Mouse (Mus musculus): Measurements from ENCODE around the gene Zbtb44. TPM values are rescaled to one million over a fixed set of nuclear protein-coding genes. Genes with fewer than 3 reads are reported as not detected.

Gene Zbtb44
- polyA plus RNA-seq, 1 experiment = 40.7 TPM

DNA sequence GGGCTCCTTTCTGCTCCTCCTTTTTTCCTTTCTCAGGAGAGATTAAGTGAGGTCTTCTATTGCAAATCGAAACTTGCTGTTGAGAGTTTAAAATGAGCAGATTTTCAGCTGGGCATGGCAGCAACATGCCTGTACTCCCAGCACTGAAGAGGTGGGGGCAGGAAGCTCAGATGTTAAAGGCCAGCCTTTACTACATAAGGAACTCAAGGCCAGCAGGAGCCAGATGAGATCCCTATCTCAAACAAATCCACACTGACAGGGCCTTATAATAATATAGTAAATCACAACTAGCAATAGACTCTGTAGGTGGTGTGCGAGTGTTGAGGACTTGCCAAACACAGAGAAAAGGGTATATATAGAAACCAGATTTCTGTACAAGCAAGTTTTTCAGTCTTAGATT, 28.3 kb downstream of the Zbtb44 start:
- no peak overlapping the region for H3K4me3 ChIP-seq (ENCODE audit: control insufficient read depth, low read depth, low read length)
- H3K27me3 ChIP-seq (ENCODE audit: control insufficient read depth, insufficient read depth, low read length) = no peaks in the 10 kb centered on the region
- no peaks in the 10 kb centered on the region for H3K4me1 ChIP-seq (ENCODE audit: control insufficient read depth, insufficient read depth, low read length)
- H3K36me3 ChIP-seq (ENCODE audit: control insufficient read depth, insufficient read depth, low read length) = no peaks in the 10 kb centered on the region; the same call in 1 of the 2 replicates
- no peak overlapping the region for H3K27ac ChIP-seq (ENCODE audit: control insufficient read depth, insufficient read depth, low read depth, low read length)
- TF ChIP-seq CTCF (IDR thresholded peaks at IDR 0.05; ENCODE audit: control insufficient read depth, insufficient read depth, insufficient replicate concordance, low read depth, low read length) (no peak), POLR2A (IDR thresholded peaks at IDR 0.05; ENCODE audit: control insufficient read depth, low read depth, low read length) (no peak)

GRCm38 (mm10) chr9:31070706-31071105, 40.3 kb downstream of the Zbtb44 start:
- H3K36me3 ChIP-seq (ENCODE audit: control insufficient read depth, insufficient read depth, low read length) = no peaks in the 10 kb centered on the region; the same call in 1 of the 2 replicates
- TF ChIP-seq CTCF (IDR thresholded peaks at IDR 0.05; ENCODE audit: control insufficient read depth, insufficient read depth, insufficient replicate concordance, low read depth, low read length) = no peak
- TF ChIP-seq POLR2A (IDR thresholded peaks at IDR 0.05; ENCODE audit: control insufficient read depth, low read depth, low read length) = no peak
- H3K27ac ChIP-seq (ENCODE audit: control insufficient read depth, insufficient read depth, low read depth, low read length) = no peak overlapping the region
- H3K4me1 ChIP-seq (ENCODE audit: control insufficient read depth, insufficient read depth, low read length) = no peaks in the 10 kb centered on the region
- H3K4me3 ChIP-seq (ENCODE audit: control insufficient read depth, low read depth, low read length) = no peak overlapping the region
- no peaks in the 10 kb centered on the region for H3K27me3 ChIP-seq (ENCODE audit: control insufficient read depth, insufficient read depth, low read length)

- H3K4me1 ChIP-seq (ENCODE audit: control insufficient read depth, insufficient read depth, low read length) = no peaks in the 10 kb centered on the region
- TF ChIP-seq CTCF (IDR thresholded peaks at IDR 0.05; ENCODE audit: control insufficient read depth, insufficient read depth, insufficient replicate concordance, low read depth, low read length) (no peak), POLR2A (IDR thresholded peaks at IDR 0.05; ENCODE audit: control insufficient read depth, low read depth, low read length) (no peak)
- no peak overlapping the region for H3K4me3 ChIP-seq (ENCODE audit: control insufficient read depth, low read depth, low read length)
- no peak overlapping the region for H3K27ac ChIP-seq (ENCODE audit: control insufficient read depth, insufficient read depth, low read depth, low read length)
- H3K27me3 ChIP-seq (ENCODE audit: control insufficient read depth, insufficient read depth, low read length) = no peaks in the 10 kb centered on the region
- no peaks in the 10 kb centered on the region for H3K36me3 ChIP-seq (ENCODE audit: control insufficient read depth, insufficient read depth, low read length)
Measured at GRCm38 (mm10) chr9:31072256-31072655, 41.8 kb downstream of the Zbtb44 start.

DNA sequence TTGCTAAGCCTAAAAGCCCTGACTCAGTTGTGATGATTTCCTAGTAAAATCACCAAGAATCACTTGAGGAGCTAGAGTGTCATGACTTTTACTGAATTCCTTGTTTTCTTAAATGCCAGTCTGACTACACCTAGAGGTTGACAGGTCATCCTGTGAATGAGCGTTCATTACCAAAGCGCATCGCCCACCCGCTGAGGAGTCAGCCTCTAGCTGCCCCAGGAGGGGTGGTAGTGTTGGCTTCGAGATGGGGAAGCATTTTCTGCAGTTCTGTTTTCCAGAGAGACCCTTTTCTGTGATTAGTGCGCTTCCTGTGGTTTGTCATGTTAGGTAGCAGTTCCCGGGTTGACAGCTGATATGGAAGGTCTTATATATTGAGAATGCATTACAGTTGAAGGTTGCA, 43.4 kb downstream of the Zbtb44 start:
- TF ChIP-seq POLR2A (IDR thresholded peaks at IDR 0.05; ENCODE audit: control insufficient read depth, low read depth, low read length) (no peak), CTCF (IDR thresholded peaks at IDR 0.05; ENCODE audit: control insufficient read depth, insufficient read depth, insufficient replicate concordance, low read depth, low read length) (no peak)
- Histone ChIP-seq H3K4me1 (ENCODE audit: control insufficient read depth, insufficient read depth, low read length) (no peaks in the 10 kb centered on the region), H3K27me3 (ENCODE audit: control insufficient read depth, insufficient read depth, low read length) (no peaks in the 10 kb centered on the region), H3K4me3 (ENCODE audit: control insufficient read depth, low read depth, low read length) (no peak overlapping the region), H3K27ac (ENCODE audit: control insufficient read depth, insufficient read depth, low read depth, low read length) (no peak overlapping the region), H3K36me3 (ENCODE audit: control insufficient read depth, insufficient read depth, low read length) (no peaks in the 10 kb centered on the region)

GRCm38 (mm10) chr9:31074836-31075235, 44.4 kb downstream of the Zbtb44 start:
- no peaks in the 10 kb centered on the region for H3K27me3 ChIP-seq (ENCODE audit: control insufficient read depth, insufficient read depth, low read length)
- no peaks in the 10 kb centered on the region for H3K4me1 ChIP-seq (ENCODE audit: control insufficient read depth, insufficient read depth, low read length)
- no peaks in the 10 kb centered on the region for H3K36me3 ChIP-seq (ENCODE audit: control insufficient read depth, insufficient read depth, low read length)
- no peak overlapping the region for H3K27ac ChIP-seq (ENCODE audit: control insufficient read depth, insufficient read depth, low read depth, low read length)
- TF ChIP-seq CTCF (IDR thresholded peaks at IDR 0.05; ENCODE audit: control insufficient read depth, insufficient read depth, insufficient replicate concordance, low read depth, low read length) (no peak), POLR2A (IDR thresholded peaks at IDR 0.05; ENCODE audit: control insufficient read depth, low read depth, low read length) (no peak)
- no peak overlapping the region for H3K4me3 ChIP-seq (ENCODE audit: control insufficient read depth, low read depth, low read length)

- no peaks in the 10 kb centered on the region for H3K4me1 ChIP-seq (ENCODE audit: control insufficient read depth, insufficient read depth, low read length)
- H3K27me3 ChIP-seq (ENCODE audit: control insufficient read depth, insufficient read depth, low read length) = no peaks in the 10 kb centered on the region
- no peak overlapping the region for H3K4me3 ChIP-seq (ENCODE audit: control insufficient read depth, low read depth, low read length)
- H3K27ac ChIP-seq (ENCODE audit: control insufficient read depth, insufficient read depth, low read depth, low read length) = no peak overlapping the region
- H3K36me3 ChIP-seq (ENCODE audit: control insufficient read depth, insufficient read depth, low read length) = no peaks in the 10 kb centered on the region
- no peak for TF ChIP-seq CTCF (IDR thresholded peaks at IDR 0.05; ENCODE audit: control insufficient read depth, insufficient read depth, insufficient replicate concordance, low read depth, low read length)
- TF ChIP-seq POLR2A (IDR thresholded peaks at IDR 0.05; ENCODE audit: control insufficient read depth, low read depth, low read length) = no peak
Measured at GRCm38 (mm10) chr9:31080726-31081125, 50.3 kb downstream of the Zbtb44 start.

- no peak overlapping the region for H3K27ac ChIP-seq (ENCODE audit: control insufficient read depth, insufficient read depth, low read depth, low read length)
- H3K36me3 ChIP-seq (ENCODE audit: control insufficient read depth, insufficient read depth, low read length) = no peaks in the 10 kb centered on the region
- no peak overlapping the region for H3K4me3 ChIP-seq (ENCODE audit: control insufficient read depth, low read depth, low read length)
- no peaks in the 10 kb centered on the region for H3K27me3 ChIP-seq (ENCODE audit: control insufficient read depth, insufficient read depth, low read length)
- no peaks in the 10 kb centered on the region for H3K4me1 ChIP-seq (ENCODE audit: control insufficient read depth, insufficient read depth, low read length)
- TF ChIP-seq POLR2A (IDR thresholded peaks at IDR 0.05; ENCODE audit: control insufficient read depth, low read depth, low read length) = no peak
- TF ChIP-seq CTCF (IDR thresholded peaks at IDR 0.05; ENCODE audit: control insufficient read depth, insufficient read depth, insufficient replicate concordance, low read depth, low read length) = peak; percentile 80; the same call in 1 of the 2 replicates
Measured at GRCm38 (mm10) chr9:31082054-31082666, 51.7 kb downstream of the Zbtb44 start.
